Mouse (Mus musculus) midbrain, embryonic 12.5 days (tissue): ENCODE measurements at regions not wholly inside any gene's neighbourhood (a gene's known extent, or its start where the extent isn't known, plus 50 kb on each side); places are given as distances from the start of the nearest gene placed in this dataset.
A peak's percentile ranks its signal among the peaks of the same experiment; 100 is the strongest.

ENCODE experiments used
- ATAC-seq: fragments of 200-750 bp; cut with Nextera tagmentation; 2 replicates; pipeline ENCODE4 v1.8.0; 2017; ENCODE audit warnings: low read depth, moderate TSS enrichment, moderate library complexity; ENCODE audit not compliant: low FRiP score
- H3K27ac ChIP-seq: fragments of 300-500 bp; sonication (generic); replicated peaks from 2 replicates; pipeline ENCODE4 v1.5.1; 2016; ENCODE audit warnings: mild to moderate bottlenecking
- H3K27me3 ChIP-seq: fragments of 300-500 bp; sonication (generic); 2 replicates; pipeline ENCODE4 v1.6.1; 2016; ENCODE audit warnings: mild to moderate bottlenecking
- H3K36me3 ChIP-seq: fragments of 300-500 bp; sonication (generic); 2 replicates; pipeline ENCODE4 v1.6.1; 2016
- H3K4me1 ChIP-seq: fragments of 300-500 bp; sonication (generic); 2 replicates; pipeline ENCODE4 v1.6.1; 2016
- H3K4me2 ChIP-seq: fragments of 300-500 bp; sonication (generic); replicated peaks from 2 replicates; pipeline ENCODE4 v1.6.1; 2016; ENCODE audit warnings: mild to moderate bottlenecking, moderate library complexity
- H3K4me3 ChIP-seq: fragments of 300-500 bp; sonication (generic); 2 replicates; pipeline ENCODE4 v1.5.1; 2016; ENCODE audit warnings: mild to moderate bottlenecking
- H3K9ac ChIP-seq: fragments of 300-500 bp; sonication (generic); replicated peaks from 2 replicates; pipeline ENCODE4 v1.6.1; 2016; ENCODE audit warnings: mild to moderate bottlenecking, moderate library complexity
- H3K9me3 ChIP-seq: fragments of 300-500 bp; sonication (generic); 2 replicates; pipeline ENCODE4 v1.6.1; 2016; ENCODE audit warnings: mild to moderate bottlenecking
- WGBS: fragments of 180-500 bp; shearing (Covaris S2); methylation state at CpG from one replicate; pipeline ENCODE4 v1.1.7; 2016; 5-methylcytosine and 5-hydroxymethylcytosine counted together

DNA sequence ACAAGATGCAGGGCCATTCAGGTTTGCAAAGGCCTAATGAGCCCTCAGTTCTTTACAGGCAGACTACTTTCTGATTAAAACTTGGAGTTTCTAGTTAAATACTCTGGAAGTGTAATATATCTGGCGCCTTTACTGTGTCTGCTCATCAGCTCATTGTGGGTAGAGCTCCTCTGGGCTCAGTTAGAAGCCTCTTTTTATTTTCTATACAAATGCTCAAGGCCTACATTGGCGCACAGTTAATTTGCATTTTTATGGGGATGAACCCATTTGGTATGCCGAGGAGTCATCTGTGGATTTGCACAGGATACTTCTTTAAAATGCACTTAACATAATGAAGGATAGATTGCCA, 573.5 kb downstream of the Rps29 start:
- Histone ChIP-seq H3K36me3 (no peaks in the 10 kb centered on the region), H3K4me3 (no peak overlapping the region), H3K4me2 (no peak overlapping the region), H3K27me3 (no peaks in the 10 kb centered on the region), H3K4me1 (peaks cover 4% of the 10 kb centered on the region; the same call in 1 of the 2 replicates), H3K27ac (no peak overlapping the region), H3K9ac (no peak overlapping the region), H3K9me3 (no peaks in the 10 kb centered on the region)
- WGBS = 62% methylated on average over 3 of the region's 3 CpGs
- no peak for ATAC-seq

DNA sequence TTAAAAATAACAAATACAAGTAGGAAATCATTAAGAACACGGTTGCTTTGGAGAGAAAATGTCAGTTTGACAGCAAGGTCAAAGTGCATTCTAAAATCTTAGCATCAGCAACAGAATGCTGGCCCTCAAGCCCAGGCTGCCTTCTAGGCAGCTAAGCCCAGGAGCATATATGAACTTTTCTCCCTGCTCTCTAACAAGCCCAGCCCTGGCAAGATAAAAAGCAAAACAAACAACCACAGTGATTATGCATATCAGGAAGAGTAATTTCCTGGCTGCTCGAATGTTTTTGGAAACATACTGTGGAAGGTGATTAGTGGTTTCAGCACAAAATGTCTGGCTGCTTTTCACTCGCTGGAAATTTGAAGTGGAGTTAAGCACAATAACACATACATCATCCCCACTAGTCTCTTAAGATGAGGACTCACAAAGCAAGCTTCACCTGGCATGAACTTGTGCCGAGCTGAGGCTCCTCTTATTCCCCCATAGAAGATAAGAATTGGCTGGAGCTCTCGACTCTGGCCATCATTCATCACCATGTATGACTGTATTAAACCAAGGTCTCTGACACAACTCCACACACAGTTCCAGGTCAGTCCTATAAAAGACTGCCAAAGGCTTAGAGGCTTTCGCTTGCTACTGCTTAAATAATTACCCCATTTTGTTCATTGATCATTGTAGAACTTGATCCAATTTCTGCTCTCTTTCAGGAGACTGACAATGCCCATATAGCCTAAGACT, 574.0 kb downstream of the Rps29 start:
- no peak for ATAC-seq
- Histone ChIP-seq H3K27ac (no peak overlapping the region), H3K36me3 (no peaks in the 10 kb centered on the region), H3K9me3 (no peaks in the 10 kb centered on the region), H3K4me1 (peaks cover 4% of the 10 kb centered on the region; the same call in 1 of the 2 replicates), H3K4me3 (no peak overlapping the region), H3K27me3 (no peaks in the 10 kb centered on the region), H3K9ac (no peak overlapping the region), H3K4me2 (no peak overlapping the region)
- 60% methylated on average over 6 of the region's 6 CpGs for WGBS

- Histone ChIP-seq H3K36me3 (no peaks in the 10 kb centered on the region), H3K9me3 (no peaks in the 10 kb centered on the region), H3K9ac (no peak overlapping the region), H3K4me2 (no peak overlapping the region), H3K27ac (no peak overlapping the region), H3K27me3 (no peaks in the 10 kb centered on the region), H3K4me1 (peaks cover 2% of the 10 kb centered on the region; the same call in 1 of the 2 replicates), H3K4me3 (no peak overlapping the region)
- WGBS = 10% methylated on average over 5 of the region's 5 CpGs
- peak; percentile 75 for ATAC-seq
Observed at GRCm38 (mm10) chr12:68579909-68580308, 579.1 kb downstream of the Rps29 start.

DNA sequence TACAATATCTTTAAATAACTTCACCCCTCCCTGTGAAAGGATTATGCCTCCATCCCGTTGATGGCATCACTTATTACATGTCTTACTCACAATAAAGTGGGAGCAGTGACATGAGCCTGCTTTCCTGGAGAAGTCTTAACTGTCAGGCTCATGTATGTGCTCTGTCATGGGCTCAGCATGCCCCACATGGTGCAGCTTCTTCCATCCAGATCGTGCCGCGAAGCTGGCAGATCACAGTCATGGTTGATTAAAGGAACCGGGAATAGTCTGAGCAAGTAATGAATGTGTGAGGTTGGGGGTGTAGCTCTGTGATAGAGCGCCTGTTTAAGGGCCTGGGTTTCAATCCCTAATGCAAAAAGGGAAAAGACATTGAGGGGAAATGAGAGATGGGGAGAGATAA, 581.5 kb downstream of the Rps29 start:
- Histone ChIP-seq H3K4me2 (no peak overlapping the region), H3K9ac (no peak overlapping the region), H3K9me3 (no peaks in the 10 kb centered on the region), H3K36me3 (no peaks in the 10 kb centered on the region), H3K27ac (no peak overlapping the region), H3K27me3 (no peaks in the 10 kb centered on the region), H3K4me1 (no peaks in the 10 kb centered on the region), H3K4me3 (no peak overlapping the region)
- WGBS = 40% methylated on average over 6 of the region's 6 CpGs
- peak; percentile 81 for ATAC-seq

DNA sequence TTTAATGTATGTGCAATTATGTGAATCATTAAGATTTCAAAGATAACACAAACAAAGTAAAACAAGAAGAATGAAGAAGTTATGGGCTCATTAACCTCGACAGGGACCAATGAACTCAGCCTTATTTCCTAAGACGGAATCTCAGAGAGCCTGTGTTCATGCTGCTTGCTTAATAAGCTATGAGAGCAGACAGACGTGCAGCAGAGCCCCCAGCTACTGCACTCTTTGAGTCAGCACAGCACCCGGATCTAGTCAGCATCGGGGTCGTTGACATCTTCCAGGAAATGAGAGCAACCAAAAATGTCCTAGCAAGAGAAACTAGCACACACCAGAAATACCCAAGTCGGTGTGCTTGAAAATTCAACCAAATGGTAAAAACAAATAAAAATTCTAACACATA, 582.1 kb downstream of the Rps29 start:
- Histone ChIP-seq H3K4me3 (no peak overlapping the region), H3K4me2 (no peak overlapping the region), H3K27me3 (no peaks in the 10 kb centered on the region), H3K27ac (no peak overlapping the region), H3K4me1 (no peaks in the 10 kb centered on the region), H3K9ac (no peak overlapping the region), H3K9me3 (no peaks in the 10 kb centered on the region), H3K36me3 (no peaks in the 10 kb centered on the region)
- 66% methylated on average over 7 of the region's 7 CpGs for WGBS
- ATAC-seq = no peak

DNA sequence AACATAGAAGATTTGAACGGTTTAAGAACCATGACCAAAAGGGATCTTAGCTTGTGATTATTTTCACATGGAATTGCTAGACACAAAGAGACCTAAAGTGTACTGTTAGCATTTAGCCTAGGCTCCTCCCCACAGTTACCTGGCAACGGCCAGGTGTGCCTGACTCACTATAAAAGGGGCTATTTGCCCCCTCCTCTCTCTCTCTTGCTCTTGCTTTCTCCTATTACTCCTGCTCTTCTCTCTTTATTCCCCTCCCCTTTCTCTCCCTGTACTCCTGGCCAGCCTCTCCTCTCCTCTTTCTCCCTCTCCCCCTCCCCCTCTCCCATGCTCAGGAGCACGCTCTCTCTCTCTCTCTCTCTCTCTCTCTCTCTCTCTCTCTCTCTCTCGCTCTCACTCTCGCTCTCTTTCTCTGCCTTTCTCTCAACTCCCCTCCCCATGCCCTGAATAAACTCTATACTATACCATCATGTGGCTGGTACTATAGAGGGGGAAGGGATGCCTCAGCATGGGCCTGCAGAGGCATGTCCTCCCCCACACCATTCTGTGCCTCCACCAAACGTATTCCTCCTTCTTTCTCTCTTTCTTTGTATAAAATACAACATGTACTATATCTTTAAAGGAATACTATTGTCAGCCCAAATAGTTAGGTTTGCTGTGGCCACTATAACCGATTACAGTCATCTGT, 603.9 kb downstream of the Rps29 start:
- Histone ChIP-seq H3K4me3 (no peak overlapping the region), H3K4me1 (0 out of 2 replicates have a peak, but pooled peaks cover 5% of the 10 kb centered on the region), H3K4me2 (no peak overlapping the region), H3K36me3 (no peaks in the 10 kb centered on the region), H3K27ac (no peak overlapping the region), H3K27me3 (no peaks in the 10 kb centered on the region), H3K9me3 (no peaks in the 10 kb centered on the region), H3K9ac (no peak overlapping the region)
- peak; percentile 56 for ATAC-seq
- 52% methylated on average over 7 of the region's 7 CpGs for WGBS

GRCm38 (mm10) chr12:68554292-68554691, 604.7 kb downstream of the Rps29 start:
- Histone ChIP-seq H3K27ac (no peak overlapping the region), H3K9ac (no peak overlapping the region), H3K4me1 (0 out of 2 replicates have a peak, but pooled peaks cover 5% of the 10 kb centered on the region), H3K9me3 (no peaks in the 10 kb centered on the region), H3K27me3 (no peaks in the 10 kb centered on the region), H3K36me3 (no peaks in the 10 kb centered on the region), H3K4me2 (no peak overlapping the region), H3K4me3 (no peak overlapping the region)
- no peak for ATAC-seq
- 31% methylated on average over 2 of the region's 2 CpGs for WGBS

GRCm38 (mm10) chr12:68541811-68542210, 617.2 kb downstream of the Rps29 start:
- peaks cover 3% of the 10 kb centered on the region; the same call in 1 of the 2 replicates for H3K4me1 ChIP-seq
- ATAC-seq = peak; percentile 23; the same call in 1 of the 2 replicates
- H3K4me2 ChIP-seq = no peak overlapping the region
- H3K9ac ChIP-seq = no peak overlapping the region
- no peak overlapping the region for H3K4me3 ChIP-seq
- WGBS = 33% methylated on average over 3 of the region's 3 CpGs
- no peaks in the 10 kb centered on the region for H3K36me3 ChIP-seq
- H3K27me3 ChIP-seq = no peaks in the 10 kb centered on the region
- H3K27ac ChIP-seq = no peak overlapping the region
- no peaks in the 10 kb centered on the region for H3K9me3 ChIP-seq

DNA sequence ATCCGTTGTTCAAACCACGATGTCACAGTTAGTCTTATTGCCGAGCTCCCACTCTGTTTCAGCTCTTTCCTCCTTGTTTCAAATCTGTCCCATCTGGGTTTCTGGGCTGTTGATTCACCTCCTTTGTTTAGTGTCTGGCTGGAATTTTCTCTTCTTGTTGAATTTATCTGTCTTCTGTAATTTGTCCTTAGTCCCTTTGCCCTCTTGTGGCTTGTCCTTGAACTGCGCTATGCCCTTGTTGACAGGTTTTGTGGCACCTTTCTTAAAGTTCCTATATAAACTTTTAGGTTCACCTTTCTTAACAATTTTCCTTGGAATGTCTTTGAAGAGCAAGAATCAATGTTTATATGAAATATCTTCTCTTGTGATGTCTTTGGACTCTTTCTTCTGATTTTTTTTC, 658.2 kb downstream of the Rps29 start:
- no peak overlapping the region for H3K9ac ChIP-seq
- H3K36me3 ChIP-seq = no peaks in the 10 kb centered on the region
- no peak overlapping the region for H3K4me2 ChIP-seq
- no peak overlapping the region for H3K27ac ChIP-seq
- no peaks in the 10 kb centered on the region for H3K27me3 ChIP-seq
- no peaks in the 10 kb centered on the region for H3K4me1 ChIP-seq
- WGBS = 81% methylated on average over 4 of the region's 4 CpGs
- no peak overlapping the region for H3K4me3 ChIP-seq
- H3K9me3 ChIP-seq = no peaks in the 10 kb centered on the region
- ATAC-seq = no peak

DNA sequence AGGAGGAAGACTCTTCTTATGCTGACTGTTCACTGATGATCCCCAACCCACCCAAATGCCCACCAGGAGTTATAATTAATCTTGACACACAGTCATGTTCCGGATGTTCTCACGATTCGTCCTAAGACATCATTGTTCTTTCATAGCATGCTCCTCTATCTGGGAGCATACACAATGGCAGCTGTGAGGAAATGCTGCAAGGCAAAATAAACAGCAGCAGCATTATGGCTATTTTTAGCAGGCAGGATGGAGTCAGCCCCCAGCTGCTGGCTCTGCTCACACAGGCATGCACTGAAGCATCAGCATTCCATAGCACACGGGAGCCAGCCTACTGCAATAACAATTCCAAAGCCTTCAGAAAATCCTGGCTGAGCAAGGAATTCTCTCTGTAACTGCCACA, 696.0 kb downstream of the Rps29 start:
- WGBS = 68% methylated on average over 4 of the region's 4 CpGs
- Histone ChIP-seq H3K4me3 (no peak overlapping the region), H3K4me2 (no peak overlapping the region), H3K27ac (no peak overlapping the region), H3K27me3 (no peaks in the 10 kb centered on the region), H3K36me3 (no peaks in the 10 kb centered on the region), H3K4me1 (no peaks in the 10 kb centered on the region), H3K9ac (no peak overlapping the region), H3K9me3 (peaks cover 4% of the 10 kb centered on the region; the same call in 1 of the 2 replicates)
- no peak for ATAC-seq

GRCm38 (mm10) chr12:68458196-68458595, 700.8 kb downstream of the Rps29 start:
- no peak overlapping the region for H3K4me3 ChIP-seq
- ATAC-seq = no peak
- H3K4me1 ChIP-seq = no peaks in the 10 kb centered on the region
- 89% methylated on average over 7 of the region's 7 CpGs for WGBS
- H3K36me3 ChIP-seq = no peaks in the 10 kb centered on the region
- H3K27ac ChIP-seq = no peak overlapping the region
- H3K27me3 ChIP-seq = no peaks in the 10 kb centered on the region
- no peak overlapping the region for H3K4me2 ChIP-seq
- peaks cover 4% of the 10 kb centered on the region; the same call in 1 of the 2 replicates for H3K9me3 ChIP-seq
- no peak overlapping the region for H3K9ac ChIP-seq

DNA sequence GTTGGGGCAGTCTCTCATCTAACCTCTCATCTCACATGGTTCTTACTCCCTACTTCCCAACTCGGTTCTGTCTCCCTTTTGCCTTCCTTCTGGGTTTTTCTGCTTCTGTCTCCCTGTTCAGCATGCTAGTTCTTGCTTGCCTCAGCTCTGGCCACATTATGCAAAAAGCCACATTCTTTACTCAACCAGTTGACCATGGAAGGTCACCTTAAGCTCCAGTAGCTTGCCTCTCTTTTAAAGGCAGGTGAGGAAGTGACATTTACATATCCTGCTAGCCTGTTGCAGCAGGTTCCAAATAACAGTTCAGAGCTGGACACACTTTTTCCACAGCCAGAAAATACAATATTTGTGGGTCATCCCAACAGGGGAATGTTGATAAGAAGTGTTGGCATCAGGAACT, 732.4 kb downstream of the Rps29 start:
- Histone ChIP-seq H3K4me1 (no peaks in the 10 kb centered on the region), H3K9ac (no peak overlapping the region), H3K27me3 (no peaks in the 10 kb centered on the region), H3K9me3 (no peaks in the 10 kb centered on the region), H3K4me3 (no peak overlapping the region), H3K36me3 (no peaks in the 10 kb centered on the region), H3K4me2 (no peak overlapping the region), H3K27ac (no peak overlapping the region)
- no peak for ATAC-seq
- 72% methylated on average over 1 of the region's 1 CpGs for WGBS
